Mouse (Mus musculus) limb, embryonic 11.5 days (tissue): ENCODE data around the gene Chst15. TPM values are rescaled to one million over a fixed set of nuclear protein-coding genes. Genes with fewer than 3 reads are reported as not detected.

Source experiments
- ATAC-seq: fragments of 200-750 bp; cut with Nextera tagmentation; 2 replicates; pipeline ENCODE4 v1.8.0; 2017; ENCODE audit warnings: low read depth; ENCODE audit not compliant: insufficient number of reproducible peaks, low FRiP score, low TSS enrichment
- DNase-seq: peaks from one replicate; pipeline ENCODE4 v3.0.0-alpha.2; 2015; ENCODE audit warnings: low spot score
- H3K27ac ChIP-seq: fragments of 300-500 bp; sonication (generic); replicated peaks from 2 replicates; pipeline ENCODE4 v1.5.1; 2014; ENCODE audit warnings: low read depth, mild to moderate bottlenecking, low read length
- H3K27me3 ChIP-seq: fragments of 300-500 bp; sonication (generic); 2 replicates; pipeline ENCODE4 v1.6.1; 2014; ENCODE audit warnings: mild to moderate bottlenecking, low read length, mixed read lengths; ENCODE audit not compliant: control insufficient read depth, insufficient read depth
- H3K36me3 ChIP-seq: fragments of 300-500 bp; sonication (generic); 2 replicates; pipeline ENCODE4 v1.6.1; 2014; ENCODE audit warnings: mild to moderate bottlenecking, low read length, moderate library complexity, mixed read lengths; ENCODE audit not compliant: control insufficient read depth, insufficient read depth
- H3K4me1 ChIP-seq: fragments of 300-500 bp; sonication (generic); 2 replicates; pipeline ENCODE4 v1.6.1; 2014; ENCODE audit warnings: low read length, mixed read lengths; ENCODE audit not compliant: control insufficient read depth, insufficient read depth
- H3K4me2 ChIP-seq: fragments of 300-500 bp; sonication (generic); 2 replicates; pipeline ENCODE4 v1.6.1; 2014; ENCODE audit warnings: low read depth, mild to moderate bottlenecking, moderate library complexity; ENCODE audit not compliant: severe bottlenecking
- H3K4me3 ChIP-seq: fragments of 300-500 bp; sonication (generic); 2 replicates; pipeline ENCODE4 v1.5.1; 2014; ENCODE audit warnings: low read depth, low read length
- H3K9ac ChIP-seq: fragments of 300-500 bp; sonication (generic); 2 replicates; pipeline ENCODE4 v1.6.1; 2014; ENCODE audit warnings: mild to moderate bottlenecking, low read length
- H3K9me3 ChIP-seq: fragments of 300-500 bp; sonication (generic); 2 replicates; pipeline ENCODE4 v1.6.1; 2016; ENCODE audit warnings: low read length; ENCODE audit not compliant: control insufficient read depth
- WGBS: fragments of 180-500 bp; shearing (Covaris S2); extraction: QIAGEN DNeasy Blood & Tissue Kit; methylation state at CpG from one replicate; pipeline ENCODE4 v1.1.7; 2014; 5-methylcytosine and 5-hydroxymethylcytosine counted together
- polyA plus RNA-seq: library from polyadenylated mRNA; unstranded; fragments of >200 nt; fragmentation: Nextera tagmentation; extraction: Ambion mirVana; gene quantifications from 2 replicates; pipeline ENCODE4 v1.2.1, GENCODE M21; 2014

Chst15 gene
- polyA plus RNA-seq, 1 experiment from 2014 or later: 9.7 TPM

GRCm38 (mm10) chr7:132208946-132209651 lies 107.9 kb downstream of the Chst15 start:
- H3K9me3 ChIP-seq: no peaks in the 10 kb centered on the region
- no peak for DNase-seq
- ATAC-seq: no peak
- WGBS: 73% methylated on average over 9 of the region's 9 CpGs
- no peak overlapping the region for H3K4me2 ChIP-seq
- no peak overlapping the region for H3K9ac ChIP-seq
- H3K27me3 ChIP-seq: no peaks in the 10 kb centered on the region
- H3K4me1 ChIP-seq: peaks cover 17% of the 10 kb centered on the region
- no peak overlapping the region for H3K27ac ChIP-seq
- no peak overlapping the region for H3K4me3 ChIP-seq
- no peaks in the 10 kb centered on the region for H3K36me3 ChIP-seq

- peaks cover 22% of the 10 kb centered on the region for H3K4me1 ChIP-seq
- no peaks in the 10 kb centered on the region for H3K9me3 ChIP-seq
- no peaks in the 10 kb centered on the region for H3K36me3 ChIP-seq
- H3K4me3 ChIP-seq: no peak overlapping the region
- DNase-seq: peak; percentile 60
- ATAC-seq: peak; percentile 80
- H3K4me2 ChIP-seq: peak overlapping the region; percentile 4; the same call in 1 of the 2 replicates
- H3K9ac ChIP-seq: no peak overlapping the region
- WGBS: 4% methylated on average over 1 of the region's 1 CpGs
- no peaks in the 10 kb centered on the region for H3K27me3 ChIP-seq
- peak overlapping the region; percentile 0; the same call in 1 of the 2 replicates for H3K27ac ChIP-seq
Observed at GRCm38 (mm10) chr7:132204073-132204612, 112.9 kb downstream of the Chst15 start.

GRCm38 (mm10) chr7:132199686-132200085 lies 117.3 kb downstream of the Chst15 start:
- WGBS: 62% methylated on average over 6 of the region's 6 CpGs
- no peaks in the 10 kb centered on the region for H3K9me3 ChIP-seq
- no peak for ATAC-seq
- DNase-seq: no peak
- no peak overlapping the region for H3K9ac ChIP-seq
- no peaks in the 10 kb centered on the region for H3K27me3 ChIP-seq
- H3K27ac ChIP-seq: no peak overlapping the region
- peaks cover 20% of the 10 kb centered on the region for H3K4me1 ChIP-seq
- no peak overlapping the region for H3K4me3 ChIP-seq
- H3K4me2 ChIP-seq: no peak overlapping the region
- H3K36me3 ChIP-seq: no peaks in the 10 kb centered on the region

GRCm38 (mm10) chr7:132198806-132199205 lies 118.2 kb downstream of the Chst15 start:
- Histone ChIP-seq H3K36me3 (no peaks in the 10 kb centered on the region), H3K4me1 (peaks cover 13% of the 10 kb centered on the region; the same call in 1 of the 2 replicates), H3K9me3 (no peaks in the 10 kb centered on the region), H3K9ac (no peak overlapping the region), H3K4me2 (no peak overlapping the region), H3K27me3 (no peaks in the 10 kb centered on the region), H3K27ac (no peak overlapping the region), H3K4me3 (no peak overlapping the region)
- 71% methylated on average over 1 of the region's 1 CpGs for WGBS
- no peak for ATAC-seq
- no peak for DNase-seq

GRCm38 (mm10) chr7:132197817-132198475 lies 119.1 kb downstream of the Chst15 start:
- DNase-seq: no peak
- H3K36me3 ChIP-seq: no peaks in the 10 kb centered on the region
- peaks cover 8% of the 10 kb centered on the region; the same call in 1 of the 2 replicates for H3K4me1 ChIP-seq
- no peak for ATAC-seq
- H3K9ac ChIP-seq: no peak overlapping the region
- no peak overlapping the region for H3K4me2 ChIP-seq
- WGBS: 34% methylated on average over 7 of the region's 7 CpGs
- H3K27me3 ChIP-seq: no peaks in the 10 kb centered on the region
- H3K4me3 ChIP-seq: no peak overlapping the region
- H3K27ac ChIP-seq: no peak overlapping the region
- no peaks in the 10 kb centered on the region for H3K9me3 ChIP-seq

GRCm38 (mm10) chr7:132196581-132196980 lies 120.4 kb downstream of the Chst15 start:
- H3K36me3 ChIP-seq: no peaks in the 10 kb centered on the region
- no peak overlapping the region for H3K4me3 ChIP-seq
- H3K4me1 ChIP-seq: peaks cover 5% of the 10 kb centered on the region; the same call in 1 of the 2 replicates
- DNase-seq (no peak), ATAC-seq (no peak)
- H3K9me3 ChIP-seq: no peaks in the 10 kb centered on the region
- WGBS: 86% methylated on average over 1 of the region's 1 CpGs
- H3K9ac ChIP-seq: no peak overlapping the region
- no peak overlapping the region for H3K27ac ChIP-seq
- H3K27me3 ChIP-seq: no peaks in the 10 kb centered on the region
- H3K4me2 ChIP-seq: no peak overlapping the region

- DNase-seq: no peak
- Histone ChIP-seq H3K4me3 (no peak overlapping the region), H3K27me3 (no peaks in the 10 kb centered on the region), H3K4me2 (no peak overlapping the region), H3K9ac (no peak overlapping the region), H3K9me3 (no peaks in the 10 kb centered on the region), H3K27ac (no peak overlapping the region), H3K36me3 (no peaks in the 10 kb centered on the region), H3K4me1 (0 out of 2 replicates have a peak, but pooled peaks cover 2% of the 10 kb centered on the region)
- no peak for ATAC-seq
- 98% methylated on average over 2 of the region's 2 CpGs for WGBS
Observed at GRCm38 (mm10) chr7:132193606-132194005, 123.4 kb downstream of the Chst15 start.

GRCm38 (mm10) chr7:132187456-132187855 lies 129.6 kb downstream of the Chst15 start:
- ATAC-seq: no peak
- no peak for DNase-seq
- 35% methylated on average over 3 of the region's 3 CpGs for WGBS
- Histone ChIP-seq H3K36me3 (no peaks in the 10 kb centered on the region), H3K27me3 (no peaks in the 10 kb centered on the region), H3K4me3 (no peak overlapping the region), H3K9me3 (no peaks in the 10 kb centered on the region), H3K9ac (no peak overlapping the region), H3K4me1 (peaks cover 18% of the 10 kb centered on the region), H3K4me2 (0 out of 2 replicates have a peak overlapping the region, but pooled peaks have one; percentile 7), H3K27ac (0 out of 2 replicates have a peak overlapping the region, but pooled peaks have one; percentile 21)
